Mouse (Mus musculus) intestine, embryonic 14.5 days (tissue): Measurements from ENCODE around the gene Nrg4. TPM values are rescaled to one million over a fixed set of nuclear protein-coding genes. Genes with fewer than 3 reads are reported as not detected.

Experiments used
- ATAC-seq: fragments of 200-750 bp; cut with Nextera tagmentation; replicated peaks from 2 replicates; pipeline ENCODE4 v1.8.0; 2017; ENCODE audit warnings: low read depth, moderate number of reproducible peaks, moderate TSS enrichment, moderate library complexity; ENCODE audit not compliant: low FRiP score, low TSS enrichment
- DNase-seq: peaks from one replicate; pipeline ENCODE4 v3.0.0-alpha.2; 2018; ENCODE audit warnings: low spot score
- H3K27ac ChIP-seq: fragments of 300-500 bp; sonication (generic); 2 replicates; pipeline ENCODE4 v1.5.1; 2014; ENCODE audit warnings: low read depth, mild to moderate bottlenecking, control low read depth
- H3K27me3 ChIP-seq: fragments of 300-500 bp; sonication (generic); replicated peaks from 2 replicates; pipeline ENCODE4 v1.6.1; 2014; ENCODE audit warnings: low read length, control low read depth; ENCODE audit not compliant: control insufficient read depth, insufficient read depth
- H3K36me3 ChIP-seq: fragments of 300-500 bp; sonication (generic); 2 replicates; pipeline ENCODE4 v1.6.1; 2014; ENCODE audit warnings: low read length, control low read depth; ENCODE audit not compliant: control insufficient read depth, insufficient read depth
- H3K4me1 ChIP-seq: fragments of 300-500 bp; sonication (generic); replicated peaks from 2 replicates; pipeline ENCODE4 v1.6.1; 2014; ENCODE audit warnings: low read length, control low read depth, mixed read lengths; ENCODE audit not compliant: control insufficient read depth, insufficient read depth
- H3K4me2 ChIP-seq: fragments of 300-500 bp; sonication (generic); 2 replicates; pipeline ENCODE4 v1.6.1; 2014; ENCODE audit warnings: low read length
- H3K4me3 ChIP-seq: fragments of 300-500 bp; sonication (generic); 2 replicates; pipeline ENCODE4 v1.5.1; 2014; ENCODE audit warnings: low read depth, low read length, control low read depth, mixed read lengths
- H3K9ac ChIP-seq: fragments of 300-500 bp; sonication (generic); 2 replicates; pipeline ENCODE4 v1.6.1; 2014; ENCODE audit warnings: mild to moderate bottlenecking, low read length
- H3K9me3 ChIP-seq: fragments of 300-500 bp; sonication (generic); 2 replicates; pipeline ENCODE4 v1.6.1; 2016; ENCODE audit warnings: low read length, control low read depth; ENCODE audit not compliant: control insufficient read depth
- WGBS: fragments of 180-500 bp; shearing (Covaris S2); extraction: QIAGEN DNeasy Blood & Tissue Kit; methylation state at CpG from one replicate; pipeline ENCODE4 v1.1.7; 2014; 5-methylcytosine and 5-hydroxymethylcytosine counted together
- polyA plus RNA-seq: library from polyadenylated mRNA; unstranded; fragments of >200 nt; fragmentation: Nextera tagmentation; extraction: Ambion mirVana; gene quantifications from 2 replicates; pipeline ENCODE4 v1.2.1, GENCODE M21; 2014

Gene Nrg4
- polyA plus RNA-seq, 1 experiment from 2014 or later: 1.3 TPM

DNA sequence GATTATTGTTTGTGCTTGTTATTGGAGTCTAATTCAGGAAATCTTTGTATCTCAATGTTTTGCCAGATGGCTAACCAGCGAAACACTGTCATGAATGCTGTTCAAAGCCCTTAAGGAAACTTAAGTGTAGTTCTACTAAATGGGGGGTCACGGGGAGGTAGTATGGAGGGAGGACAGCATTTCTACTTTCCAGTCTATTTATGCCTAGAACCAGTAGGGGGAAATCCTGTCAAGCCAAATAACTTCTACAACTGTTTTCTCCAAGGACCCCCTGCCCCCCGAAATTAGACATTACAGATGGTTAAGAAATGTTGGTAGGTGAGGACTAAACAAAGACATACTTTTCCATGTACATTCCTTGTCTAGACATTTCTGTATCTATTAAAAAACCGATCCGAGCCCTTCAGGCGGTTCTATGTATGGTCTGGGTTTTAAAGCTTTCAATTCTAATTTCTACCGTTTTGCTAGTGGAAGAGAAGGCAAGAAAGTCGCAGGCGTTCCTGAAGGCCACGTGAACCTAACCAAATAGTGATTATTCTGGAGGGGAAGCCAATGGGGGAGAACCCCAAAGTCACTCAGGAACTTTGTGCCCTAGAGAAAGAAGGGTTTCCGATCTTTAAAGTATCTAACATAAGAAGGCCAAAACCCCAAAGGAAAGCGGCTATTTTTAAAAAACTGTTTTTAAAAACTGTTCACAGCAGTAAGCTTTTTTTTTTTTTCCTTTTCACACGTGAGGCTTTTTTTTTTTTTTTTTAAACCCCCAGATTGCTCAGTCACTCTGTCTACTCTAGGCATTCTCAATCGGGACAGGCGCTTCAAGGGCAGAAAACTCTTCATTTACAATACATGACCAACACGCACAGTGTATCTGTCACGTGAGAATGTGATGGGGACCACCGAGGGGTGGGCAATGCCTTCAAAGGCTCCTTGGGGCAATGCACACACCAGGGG is 805 bp downstream of the Nrg4 start:
- H3K9ac ChIP-seq: peak overlapping the region; percentile 58
- H3K4me2 ChIP-seq: peak overlapping the region; percentile 81
- 18% methylated on average over 18 of the region's 18 CpGs for WGBS
- peaks cover 52% of the 10 kb centered on the region for H3K27me3 ChIP-seq
- H3K9me3 ChIP-seq: no peaks in the 10 kb centered on the region
- H3K36me3 ChIP-seq: no peaks in the 10 kb centered on the region
- H3K4me1 ChIP-seq: no peaks in the 10 kb centered on the region
- H3K4me3 ChIP-seq: peak overlapping the region; percentile 65
- DNase-seq (peak; percentile 54), ATAC-seq (no peak; the same call in 1 of the 2 replicates)
- H3K27ac ChIP-seq: no peak overlapping the region

- H3K4me2 ChIP-seq: no peak overlapping the region
- H3K27ac ChIP-seq: no peak overlapping the region
- WGBS: 36% methylated on average over 1 of the region's 1 CpGs
- H3K9me3 ChIP-seq: no peaks in the 10 kb centered on the region
- ATAC-seq (no peak), DNase-seq (no peak)
- H3K4me3 ChIP-seq: no peak overlapping the region
- H3K4me1 ChIP-seq: no peaks in the 10 kb centered on the region
- H3K27me3 ChIP-seq: peaks cover 48% of the 10 kb centered on the region
- H3K36me3 ChIP-seq: no peaks in the 10 kb centered on the region
- no peak overlapping the region for H3K9ac ChIP-seq
Measured at GRCm38 (mm10) chr9:55325061-55325460, 1.6 kb downstream of the Nrg4 start.

- no peak for ATAC-seq
- no peak overlapping the region for H3K9ac ChIP-seq
- no peaks in the 10 kb centered on the region for H3K9me3 ChIP-seq
- DNase-seq: no peak
- H3K27ac ChIP-seq: no peak overlapping the region
- no peak overlapping the region for H3K4me3 ChIP-seq
- H3K36me3 ChIP-seq: no peaks in the 10 kb centered on the region
- H3K27me3 ChIP-seq: peaks cover 43% of the 10 kb centered on the region
- H3K4me1 ChIP-seq: no peaks in the 10 kb centered on the region
- no peak overlapping the region for H3K4me2 ChIP-seq
- 52% methylated on average over 10 of the region's 10 CpGs for WGBS
Measured at GRCm38 (mm10) chr9:55324516-55324915, 2.1 kb downstream of the Nrg4 start.

- H3K27me3 ChIP-seq: peaks cover 38% of the 10 kb centered on the region
- WGBS: 54% methylated on average over 8 of the region's 8 CpGs
Measured at GRCm38 (mm10) chr9:55324085-55324484, 2.6 kb downstream of the Nrg4 start.

DNA sequence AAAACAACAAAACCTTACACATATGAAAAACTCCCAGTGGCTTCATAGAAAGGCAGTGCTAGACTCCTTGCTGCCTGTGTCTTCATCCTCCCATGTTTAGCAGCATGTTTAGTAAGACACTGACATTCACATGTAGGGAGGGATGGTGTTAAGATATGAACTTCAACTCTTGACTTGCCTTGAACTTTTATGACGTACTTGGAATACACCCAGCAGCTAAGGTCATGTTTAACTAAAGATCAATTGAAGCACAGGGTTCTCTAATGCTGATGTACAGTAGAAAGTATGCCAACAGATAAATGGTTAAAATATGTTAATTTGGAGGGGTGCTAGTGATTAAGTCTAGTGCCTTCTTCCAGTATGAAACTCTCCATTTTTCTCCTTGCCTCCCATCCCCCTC is 4.0 kb downstream of the Nrg4 start:
- Histone ChIP-seq H3K9ac (no peak overlapping the region), H3K36me3 (no peaks in the 10 kb centered on the region), H3K4me2 (no peak overlapping the region), H3K9me3 (no peaks in the 10 kb centered on the region), H3K27ac (no peak overlapping the region), H3K27me3 (peaks cover 24% of the 10 kb centered on the region), H3K4me1 (no peaks in the 10 kb centered on the region), H3K4me3 (no peak overlapping the region)
- no peak for DNase-seq
- ATAC-seq: no peak
- WGBS: 64% methylated on average over 1 of the region's 1 CpGs

More at GRCm38 (mm10) chr9:55324085-55324484, 2.6 kb downstream of the Nrg4 start:
- no peak overlapping the region for H3K4me2 ChIP-seq
- no peak overlapping the region for H3K27ac ChIP-seq
- no peak overlapping the region for H3K4me3 ChIP-seq
- DNase-seq (no peak), ATAC-seq (no peak)
- no peaks in the 10 kb centered on the region for H3K9me3 ChIP-seq
- H3K9ac ChIP-seq: no peak overlapping the region
- no peaks in the 10 kb centered on the region for H3K36me3 ChIP-seq
- no peaks in the 10 kb centered on the region for H3K4me1 ChIP-seq

GRCm38 (mm10) chr9:55313619-55314261 is 12.9 kb downstream of the Nrg4 start:
- no peaks in the 10 kb centered on the region for H3K36me3 ChIP-seq
- ATAC-seq (no peak), DNase-seq (no peak)
- H3K27ac ChIP-seq: no peak overlapping the region
- WGBS: 59% methylated on average over 12 of the region's 12 CpGs
- no peaks in the 10 kb centered on the region for H3K9me3 ChIP-seq
- H3K27me3 ChIP-seq: no peaks in the 10 kb centered on the region
- no peak overlapping the region for H3K4me3 ChIP-seq
- no peaks in the 10 kb centered on the region for H3K4me1 ChIP-seq
- H3K9ac ChIP-seq: no peak overlapping the region
- H3K4me2 ChIP-seq: no peak overlapping the region

DNA sequence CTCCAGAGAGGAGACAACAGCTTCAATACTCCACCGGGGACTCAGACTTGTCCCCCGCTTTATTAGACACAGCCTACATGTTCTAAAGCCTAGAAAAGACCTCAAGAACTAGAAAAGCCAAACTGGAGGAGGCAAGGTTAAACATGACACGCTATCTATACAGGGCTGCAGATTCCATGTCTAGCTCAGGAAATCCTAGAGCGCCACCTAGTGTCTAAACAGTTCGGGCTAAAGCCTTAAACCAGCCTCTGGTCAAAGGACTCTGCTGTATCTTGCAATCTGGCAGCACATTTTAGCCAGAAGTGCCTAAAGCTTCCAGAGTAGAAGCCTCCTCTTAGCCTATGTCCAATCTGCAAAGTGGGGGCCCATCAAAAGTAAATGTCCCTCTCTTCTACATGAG is 15.1 kb downstream of the Nrg4 start:
- Histone ChIP-seq H3K9me3 (no peaks in the 10 kb centered on the region), H3K4me1 (no peaks in the 10 kb centered on the region), H3K9ac (no peak overlapping the region), H3K36me3 (no peaks in the 10 kb centered on the region), H3K4me2 (no peak overlapping the region), H3K27ac (no peak overlapping the region), H3K4me3 (no peak overlapping the region), H3K27me3 (no peaks in the 10 kb centered on the region)
- ATAC-seq: peak; percentile 62; the same call in 1 of the 2 replicates
- DNase-seq: peak; percentile 82
- WGBS: 11% methylated on average over 5 of the region's 5 CpGs

- WGBS: 72% methylated on average over 5 of the region's 5 CpGs
- H3K36me3 ChIP-seq: no peaks in the 10 kb centered on the region
Measured at GRCm38 (mm10) chr9:55308455-55308854, 18.2 kb downstream of the Nrg4 start.

More at GRCm38 (mm10) chr9:55308455-55308854, 18.2 kb downstream of the Nrg4 start:
- DNase-seq: no peak
- Histone ChIP-seq H3K27me3 (no peaks in the 10 kb centered on the region), H3K4me1 (no peaks in the 10 kb centered on the region), H3K9me3 (no peaks in the 10 kb centered on the region), H3K9ac (no peak overlapping the region), H3K4me3 (no peak overlapping the region), H3K4me2 (no peak overlapping the region), H3K27ac (no peak overlapping the region)
- no peak for ATAC-seq
